Mouse (Mus musculus) lung, adult 2 months (tissue): ENCODE measurements around the gene Sdhc. TPM values are rescaled to one million over a fixed set of nuclear protein-coding genes. Genes with fewer than 3 reads are reported as not detected.

Source experiments
- DNase-seq: peaks from one replicate; pipeline ENCODE4 v3.0.0; 2022
- H3K4me1 ChIP-seq: fragments of 200-500 bp; 2 replicates; pipeline ENCODE4 v1.6.1; 2011; ENCODE audit warnings: low read length; ENCODE audit not compliant: control insufficient read depth, insufficient read depth
- H3K4me3 ChIP-seq: fragments of 200-500 bp; replicated peaks from 2 replicates; pipeline ENCODE3; 2011; ENCODE audit warnings: low read depth, mild to moderate bottlenecking, control low read depth, low read length; ENCODE audit errors: extremely low read depth
- CTCF ChIP-seq: fragments of 200-500 bp; IDR thresholded peaks from 2 replicates; pipeline ENCODE4 v1.5.1; 2011; ENCODE audit warnings: mild to moderate bottlenecking, low read length, control low read depth; ENCODE audit not compliant: insufficient read depth
- POLR2A ChIP-seq: fragments of 200-500 bp; IDR thresholded peaks from 2 replicates; pipeline ENCODE4 v1.6.1; 2011; ENCODE audit warnings: low read depth, mild to moderate bottlenecking, control low read depth, low read length, borderline replicate concordance; ENCODE audit errors: extremely low read depth
- WGBS: fragments of 180-500 bp; shearing (Covaris S2); methylation state at CpG from one replicate; pipeline ENCODE4 v1.1.7; 2018; 5-methylcytosine and 5-hydroxymethylcytosine counted together
- polyA plus RNA-seq: library from polyadenylated mRNA; depleted of rRNA; stranded (reverse); fragments of >200 nt; gene quantifications from 2 replicates; pipeline ENCODE4 v1.2.3, GENCODE M21; 2012

The Sdhc gene
- polyA plus RNA-seq, 1 experiment = 191 TPM

GRCm38 (mm10) chr1:171105226-171105625 is 45.2 kb downstream of the Sdhc start:
- H3K4me1 ChIP-seq = 0 out of 2 replicates have a peak, but pooled peaks cover 3% of the 10 kb centered on the region
- WGBS = 79% methylated on average over 6 of the region's 6 CpGs
- H3K4me3 ChIP-seq = no peak overlapping the region
- TF ChIP-seq POLR2A = no peak
- no peak for TF ChIP-seq CTCF
- no peak for DNase-seq

GRCm38 (mm10) chr1:171103179-171103840 is 47.1 kb downstream of the Sdhc start:
- no peak for TF ChIP-seq POLR2A
- TF ChIP-seq CTCF = no peak
- 23% methylated on average over 10 of the region's 10 CpGs for WGBS
- Histone ChIP-seq H3K4me1 (0 out of 2 replicates have a peak, but pooled peaks cover 3% of the 10 kb centered on the region), H3K4me3 (peak overlapping the region; percentile 13)
- no peak for DNase-seq

- TF ChIP-seq POLR2A (no peak), CTCF (no peak)
- Histone ChIP-seq H3K4me1 (0 out of 2 replicates have a peak, but pooled peaks cover 3% of the 10 kb centered on the region), H3K4me3 (peak overlapping the region; percentile 89)
- under 1% methylated on average over 35 of the region's 35 CpGs for WGBS
- DNase-seq = peak; percentile 84
Measured at GRCm38 (mm10) chr1:171102547-171103177, 47.7 kb downstream of the Sdhc start.

- H3K4me3 ChIP-seq = peak overlapping the region; percentile 89
- peak; percentile 80 for DNase-seq
- no peak for TF ChIP-seq POLR2A
- TF ChIP-seq CTCF = no peak
- WGBS = under 1% methylated on average over 40 of the region's 40 CpGs
- 0 out of 2 replicates have a peak, but pooled peaks cover 3% of the 10 kb centered on the region for H3K4me1 ChIP-seq
Measured at GRCm38 (mm10) chr1:171101733-171102546, 48.5 kb downstream of the Sdhc start.

GRCm38 (mm10) chr1:171101033-171101432 is 49.4 kb downstream of the Sdhc start:
- 47% methylated on average over 2 of the region's 2 CpGs for WGBS
- no peak overlapping the region for H3K4me3 ChIP-seq
- H3K4me1 ChIP-seq = 0 out of 2 replicates have a peak, but pooled peaks cover 3% of the 10 kb centered on the region
- no peak for DNase-seq
- no peak for TF ChIP-seq CTCF
- no peak for TF ChIP-seq POLR2A

GRCm38 (mm10) chr1:171097612-171098011 is 52.8 kb downstream of the Sdhc start:
- Histone ChIP-seq H3K4me3 (no peak overlapping the region), H3K4me1 (no peaks in the 10 kb centered on the region)
- no peak for DNase-seq
- TF ChIP-seq CTCF = no peak
- no peak for TF ChIP-seq POLR2A
- 49% methylated on average over 2 of the region's 2 CpGs for WGBS

GRCm38 (mm10) chr1:171097136-171097535 is 53.3 kb downstream of the Sdhc start:
- no peaks in the 10 kb centered on the region for H3K4me1 ChIP-seq
- no peak for DNase-seq
- TF ChIP-seq CTCF = no peak
- no peak for TF ChIP-seq POLR2A
- no peak overlapping the region for H3K4me3 ChIP-seq

- no peak for DNase-seq
- Histone ChIP-seq H3K4me3 (no peak overlapping the region), H3K4me1 (no peaks in the 10 kb centered on the region)
- TF ChIP-seq CTCF (no peak), POLR2A (no peak)
- 28% methylated on average over 10 of the region's 10 CpGs for WGBS
Measured at GRCm38 (mm10) chr1:171096110-171096964, 54.1 kb downstream of the Sdhc start.
